ENCODE assay signal across 8 mouse cellular contexts in the genomic region with DNA sequence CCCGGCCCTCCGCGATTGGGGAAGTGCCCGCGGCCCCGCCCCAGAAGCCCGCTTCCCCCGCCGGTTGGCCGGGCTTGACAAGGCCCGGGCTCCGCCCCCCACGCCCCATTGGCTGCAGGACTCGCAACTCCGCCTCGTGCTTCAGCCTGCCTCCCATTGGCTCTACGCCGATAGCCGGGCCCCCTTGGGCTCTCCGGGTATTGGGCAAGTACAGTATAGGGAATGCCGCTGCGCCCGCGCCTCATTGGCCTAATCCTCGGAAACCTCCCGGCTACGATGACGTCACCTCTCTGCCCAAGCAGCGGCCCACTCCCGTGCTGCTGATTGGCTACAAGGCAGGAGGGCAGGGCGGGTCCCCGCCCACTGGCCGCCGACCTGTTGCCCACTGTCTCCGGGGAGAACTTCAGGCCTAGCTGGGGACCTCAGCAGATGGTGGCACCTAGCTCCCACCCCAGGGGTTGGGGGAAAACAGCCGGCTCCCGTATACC. TPM values are rescaled to one million over a fixed set of nuclear protein-coding genes. Genes with fewer than 3 reads are reported as not detected.
DNase-seq lines count a peak whose midpoint lies in the region; ATAC-seq and TF ChIP-seq lines count a peak whose summit lies in the region.

No protein-coding gene starts in this region.

- H3K4me1 ChIP-seq in heart, embryonic 12.5 days (replicated peaks) = peaks cover 14% of the 10 kb centered on the region
- peaks cover 11% of the 10 kb centered on the region; the same call in 1 of the 2 replicates for H3K4me1 ChIP-seq in kidney, postnatal 0 days (replicated peaks; ENCODE audit: insufficient read depth, low read length)
- H3K4me1 ChIP-seq in liver, embryonic 11.5 days (replicated peaks; ENCODE audit: control insufficient read depth, insufficient read depth, low read length) = peaks cover 11% of the 10 kb centered on the region
- H3K4me1 ChIP-seq in stomach, embryonic 14.5 days (ENCODE audit: control insufficient read depth, insufficient read depth, low read length) = peaks cover 7% of the 10 kb centered on the region

- peak; percentile 99 for DNase-seq in CD4-positive helper T cell, adult 2 months (ENCODE audit: low read depth, low spot score)
- peak; percentile 100 for DNase-seq in brain, embryonic 18.5 days (ENCODE audit: low read depth, low spot score)
- DNase-seq in kidney, postnatal 0 days (ENCODE audit: low spot score) = peak; percentile 100
- DNase-seq in liver, embryonic 11.5 days (ENCODE audit: low spot score) = peak; percentile 100
- DNase-seq in naive thymus-derived CD4-positive, alpha-beta T cell, adult 2 months (ENCODE audit: low read depth) = peak; percentile 99

- peak overlapping the region; percentile 87 for H3K4me3 ChIP-seq in heart, embryonic 12.5 days
- peak overlapping the region; percentile 96 for H3K4me3 ChIP-seq in kidney, postnatal 0 days (replicated peaks; ENCODE audit: low read depth, low read length)
- peak overlapping the region; percentile 84 for H3K4me3 ChIP-seq in liver, embryonic 11.5 days (ENCODE audit: low read depth, low read length)
- peak overlapping the region; percentile 82 for H3K4me3 ChIP-seq in stomach, embryonic 14.5 days (ENCODE audit: low read depth, low read length)

- no peak for TF ChIP-seq CTCF in kidney, postnatal 0 days (IDR thresholded peaks at IDR 0.05; ENCODE audit: low read depth)

- no peaks in the 10 kb centered on the region; the same call in 1 of the 2 replicates for H3K9me3 ChIP-seq in heart, embryonic 12.5 days (replicated peaks)
- no peaks in the 10 kb centered on the region for H3K9me3 ChIP-seq in kidney, postnatal 0 days (replicated peaks; ENCODE audit: low read length)
- H3K9me3 ChIP-seq in liver, embryonic 11.5 days (ENCODE audit: control insufficient read depth, low read length) = no peaks in the 10 kb centered on the region
- H3K9me3 ChIP-seq in stomach, embryonic 14.5 days (ENCODE audit: control insufficient read depth, low read depth, low read length) = no peaks in the 10 kb centered on the region

- peaks cover 45% of the 10 kb centered on the region for H3K36me3 ChIP-seq in heart, embryonic 12.5 days
- peaks cover 24% of the 10 kb centered on the region for H3K36me3 ChIP-seq in kidney, postnatal 0 days (ENCODE audit: insufficient read depth, low read length)
- H3K36me3 ChIP-seq in liver, embryonic 11.5 days (ENCODE audit: control insufficient read depth, insufficient read depth, low read length) = peaks cover 10% of the 10 kb centered on the region; the same call in 1 of the 2 replicates
- peaks cover 17% of the 10 kb centered on the region for H3K36me3 ChIP-seq in stomach, embryonic 14.5 days (ENCODE audit: control insufficient read depth, insufficient read depth, low read length)

- H3K9ac ChIP-seq in heart, embryonic 12.5 days = peak overlapping the region; percentile 65
- peak overlapping the region; percentile 90 for H3K9ac ChIP-seq in kidney, postnatal 0 days (ENCODE audit: low read depth, low read length)
- peak overlapping the region; percentile 41; the same call in 1 of the 2 replicates for H3K9ac ChIP-seq in liver, embryonic 11.5 days (ENCODE audit: low read depth, low read length)
- H3K9ac ChIP-seq in stomach, embryonic 14.5 days (replicated peaks; ENCODE audit: low read depth, low read length) = peak overlapping the region; percentile 22; the same call in 1 of the 2 replicates

- no peaks in the 10 kb centered on the region for H3K27me3 ChIP-seq in heart, embryonic 12.5 days (replicated peaks)
- H3K27me3 ChIP-seq in kidney, postnatal 0 days (ENCODE audit: insufficient read depth, low read length) = no peaks in the 10 kb centered on the region
- H3K27me3 ChIP-seq in liver, embryonic 11.5 days (replicated peaks; ENCODE audit: control insufficient read depth, insufficient read depth, low read length) = no peaks in the 10 kb centered on the region
- H3K27me3 ChIP-seq in stomach, embryonic 14.5 days (ENCODE audit: control insufficient read depth, insufficient read depth, low read length) = no peaks in the 10 kb centered on the region

- 2% methylated on average over 35 of the region's 37 CpGs for WGBS in heart, embryonic 12.5 days
- WGBS in kidney, postnatal 0 days = under 1% methylated on average over 35 of the region's 37 CpGs
- under 1% methylated on average over 37 of the region's 37 CpGs for WGBS in liver, embryonic 11.5 days
- WGBS in stomach, embryonic 14.5 days = 1% methylated on average over 31 of the region's 37 CpGs

- H3K4me2 ChIP-seq in heart, embryonic 12.5 days = peak overlapping the region; percentile 98
- peak overlapping the region; percentile 90 for H3K4me2 ChIP-seq in kidney, postnatal 0 days (ENCODE audit: low read length)
- H3K4me2 ChIP-seq in liver, embryonic 11.5 days = peak overlapping the region; percentile 90
- peak overlapping the region; percentile 69 for H3K4me2 ChIP-seq in stomach, embryonic 14.5 days (replicated peaks; ENCODE audit: low read depth, low read length)

- peak overlapping the region; percentile 72; the same call in 1 of the 2 replicates for H3K27ac ChIP-seq in heart, embryonic 12.5 days (ENCODE audit: poor library complexity, severe bottlenecking)
- peak overlapping the region; percentile 67 for H3K27ac ChIP-seq in kidney, postnatal 0 days
- H3K27ac ChIP-seq in liver, embryonic 11.5 days (ENCODE audit: low read depth, low read length) = no peak overlapping the region
- 0 out of 2 replicates have a peak overlapping the region, but pooled peaks have one; percentile 44 for H3K27ac ChIP-seq in stomach, embryonic 14.5 days (ENCODE audit: low read length)

- peak; percentile 88 for ATAC-seq in erythroid progenitor cell, adult 5-6 weeks (replicated peaks; ENCODE audit: low FRiP score, poor library complexity, severe bottlenecking)
- ATAC-seq in heart, embryonic 12.5 days (ENCODE audit: insufficient number of reproducible peaks, low FRiP score) = peak; percentile 100
- peak; percentile 100 for ATAC-seq in kidney, postnatal 0 days (replicated peaks; ENCODE audit: low FRiP score, low read depth)
- ATAC-seq in liver, embryonic 11.5 days (replicated peaks; ENCODE audit: low FRiP score) = peak; percentile 100
- peak; percentile 100 for ATAC-seq in stomach, embryonic 14.5 days (ENCODE audit: insufficient number of reproducible peaks, insufficient read depth, low FRiP score, low read depth)

RNA-seq across cellular contexts. Expression of a gene that starts 0.3 kb away (rescaled TPM):
- total RNA-seq in erythroid progenitor cell, adult 5-6 weeks (2015; ENCODE audit: low replicate concordance) = 120 and 125 TPM in 2 replicates
- total RNA-seq in erythroid progenitor cell, adult 5-6 weeks (2017; ENCODE audit: low replicate concordance) = 150 and 170 TPM in 2 replicates
- 14.1 and 14.4 TPM in 2 replicates for polyA plus RNA-seq in heart, embryonic 12.5 days (2016; fragmentation: Nextera tagmentation; extraction: Ambion mirVana)
- 6.4 and 7.7 TPM in 2 replicates for polyA plus RNA-seq in kidney, postnatal 0 days (2015; fragmentation: Nextera tagmentation; extraction: Ambion mirVana)
- polyA plus RNA-seq in liver, embryonic 11.5 days (2014; fragmentation: Nextera tagmentation; extraction: Ambion mirVana) = 11.5 and 13.4 TPM in 2 replicates
- polyA plus RNA-seq in stomach, embryonic 14.5 days (2014; fragmentation: Nextera tagmentation; extraction: Ambion mirVana) = 10.8 and 10.9 TPM in 2 replicates

RNA-seq across cellular contexts. Expression of a gene that starts 15.0 kb away (rescaled TPM):
- total RNA-seq in erythroid progenitor cell, adult 5-6 weeks (2015; ENCODE audit: low replicate concordance) = 79.2 and 101 TPM in 2 replicates
- total RNA-seq in erythroid progenitor cell, adult 5-6 weeks (2017; ENCODE audit: low replicate concordance) = 78.6 and 116 TPM in 2 replicates
- 91.4 and 95.4 TPM in 2 replicates for polyA plus RNA-seq in heart, embryonic 12.5 days (2016; fragmentation: Nextera tagmentation; extraction: Ambion mirVana)
- polyA plus RNA-seq in kidney, postnatal 0 days (2015; fragmentation: Nextera tagmentation; extraction: Ambion mirVana) = 120 and 123 TPM in 2 replicates
- 109 and 122 TPM in 2 replicates for polyA plus RNA-seq in liver, embryonic 11.5 days (2014; fragmentation: Nextera tagmentation; extraction: Ambion mirVana)
- 120 and 121 TPM in 2 replicates for polyA plus RNA-seq in stomach, embryonic 14.5 days (2014; fragmentation: Nextera tagmentation; extraction: Ambion mirVana)

RNA-seq across cellular contexts. Expression of a gene that starts 41.3 kb away (rescaled TPM):
- total RNA-seq in erythroid progenitor cell, adult 5-6 weeks (2015; ENCODE audit: low replicate concordance) = 4.3 TPM in 1 of 2 replicates, not detected in the other
- total RNA-seq in erythroid progenitor cell, adult 5-6 weeks (2017; ENCODE audit: low replicate concordance) = 0.64 and 6.5 TPM in 2 replicates
- 0.10 and 0.12 TPM in 2 replicates for polyA plus RNA-seq in heart, embryonic 12.5 days (2016; fragmentation: Nextera tagmentation; extraction: Ambion mirVana)
- polyA plus RNA-seq in kidney, postnatal 0 days (2015; fragmentation: Nextera tagmentation; extraction: Ambion mirVana) = 1.7 and 1.8 TPM in 2 replicates
- 0.19 and 0.36 TPM in 2 replicates for polyA plus RNA-seq in liver, embryonic 11.5 days (2014; fragmentation: Nextera tagmentation; extraction: Ambion mirVana)
- 3.1 and 5.4 TPM in 2 replicates for polyA plus RNA-seq in stomach, embryonic 14.5 days (2014; fragmentation: Nextera tagmentation; extraction: Ambion mirVana)

Comparison
In these comparisons a context has a peak if more than half of its experiments do, and no peak if none do; other contexts are left out.
1. H3K9ac ChIP-seq: peak in every context shown above with its lines; median percentile 90 in kidney, postnatal 0 days; 65 in heart, embryonic 12.5 days; 41 in liver, embryonic 11.5 days; 22 in stomach, embryonic 14.5 days.